ENCODE assay signal across 9 mouse cellular contexts in the genomic region with DNA sequence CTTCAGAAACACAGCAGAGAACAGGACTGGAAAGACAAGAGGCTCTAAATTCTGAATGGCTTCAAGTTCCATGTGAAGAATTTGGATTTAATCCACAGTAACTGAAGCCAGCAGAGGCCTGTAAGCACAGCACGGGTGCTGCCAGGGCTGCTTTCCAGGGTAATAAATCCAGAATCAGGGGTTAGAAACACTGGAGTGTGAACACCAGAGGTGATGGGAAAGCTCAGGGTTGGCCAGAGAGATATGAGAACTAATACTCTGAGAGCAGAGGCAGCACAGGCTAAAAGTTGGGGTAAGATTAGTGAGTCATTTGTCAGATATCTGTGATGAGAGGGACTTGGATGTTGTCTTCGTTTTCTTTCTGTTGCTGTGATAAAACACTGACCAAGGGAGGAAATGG.
DNase-seq lines count a peak whose midpoint lies in the region; TF ChIP-seq lines count a peak whose summit lies in the region.
"Had no signal": no experiment of that assay in that cellular context is flagged by ENCODE, and none has a peak within 500 bp of the region (broad histone marks: within the 10 kb centered on the region; RNA-seq: fewer than 3 reads in every experiment).

No protein-coding gene starts in this region.

- H3K27me3 ChIP-seq in heart, embryonic 10.5 days (ENCODE audit: insufficient read depth, poor library complexity, severe bottlenecking): no peaks in the 10 kb centered on the region
- H3K27me3 ChIP-seq in thymus, adult 2 months (ENCODE audit: control insufficient read depth, insufficient read depth, low read length): no peaks in the 10 kb centered on the region
- H3K27me3 ChIP-seq: liver, embryonic 15.5 days had no signal

- H3K36me3 ChIP-seq in heart, embryonic 10.5 days: no peaks in the 10 kb centered on the region
- H3K36me3 ChIP-seq in thymus, adult 2 months (ENCODE audit: control insufficient read depth, insufficient read depth, low read length): no peaks in the 10 kb centered on the region
- H3K36me3 ChIP-seq: liver, embryonic 15.5 days had no signal

- H3K9me3 ChIP-seq in heart, embryonic 10.5 days: no peaks in the 10 kb centered on the region
- H3K9me3 ChIP-seq: liver, embryonic 15.5 days had no signal

- no peak overlapping the region for H3K4me3 ChIP-seq in heart, embryonic 10.5 days
- no peak overlapping the region for H3K4me3 ChIP-seq in thymus, adult 2 months (ENCODE audit: control insufficient read depth, insufficient read depth, low read length)
- H3K4me3 ChIP-seq: liver, embryonic 15.5 days had no signal

- peak; percentile 39 to 41 for DNase-seq in heart, adult 9 months (ENCODE audit: low spot score in 2 of 2)
- no peak for DNase-seq in heart, embryonic 10.5 days (ENCODE audit: low spot score)
- DNase-seq in gastrocnemius, adult 18-20 months (ENCODE audit: low spot score): peak; percentile 67
- DNase-seq in kidney, adult 9 months: peak; percentile 34
- DNase-seq in lung, postnatal 14 days: peak; percentile 34
- no peak for DNase-seq in right cerebral cortex, postnatal 4 days
- no peak for DNase-seq in thymus, adult 2 months
- DNase-seq in cerebellum, adult 18-20 months: no peak

- TF ChIP-seq CTCF in thymus, adult 2 months (IDR thresholded peaks at IDR 0.05; ENCODE audit: borderline replicate concordance, control insufficient read depth, extremely low read depth, insufficient read depth, low read length, poor library complexity): no peak

- H3K4me1 ChIP-seq in heart, embryonic 10.5 days: 0 out of 2 replicates have a peak, but pooled peaks cover 4% of the 10 kb centered on the region
- H3K4me1 ChIP-seq in thymus, adult 2 months (replicated peaks; ENCODE audit: control insufficient read depth, insufficient read depth, low read length): no peaks in the 10 kb centered on the region
- H3K4me1 ChIP-seq: liver, embryonic 15.5 days had no signal

- whole genome bisulfite sequencing in heart, embryonic 10.5 days: 51% methylated on average over 2 of the region's 2 CpGs
- WGBS in thymus, adult 2 months: 74% methylated on average over 2 of the region's 2 CpGs

- no peak for TF ChIP-seq POLR2A in thymus, adult 2 months (IDR thresholded peaks at IDR 0.05; ENCODE audit: control insufficient read depth, extremely low read depth, insufficient read depth, low read length, poor library complexity)

- H3K27ac ChIP-seq in heart, embryonic 10.5 days: no peak overlapping the region
- no peak overlapping the region for H3K27ac ChIP-seq in thymus, adult 2 months (ENCODE audit: control insufficient read depth, insufficient read depth, low read length)
- H3K27ac ChIP-seq: liver, embryonic 15.5 days had no signal

Comparison
In these comparisons a context has a peak if more than half of its experiments do, and no peak if none do; other contexts are left out.
1. DNase-seq: peak in heart, adult 9 months (2 of 2), gastrocnemius, adult 18-20 months (single experiment), kidney, adult 9 months (single experiment) and lung, postnatal 14 days (single experiment); none in heart, embryonic 10.5 days (single experiment), right cerebral cortex, postnatal 4 days (single experiment), thymus, adult 2 months (single experiment) and cerebellum, adult 18-20 months (0 of 2).